Mouse (Mus musculus): ENCODE measurements around the gene Dnajb2.
"Not testable (repeated sequence)": the region's sequence is repeated elsewhere in the genome, so short reads cannot be mapped to it uniquely, and the experiment has no call there.

The Dnajb2 gene

DNA sequence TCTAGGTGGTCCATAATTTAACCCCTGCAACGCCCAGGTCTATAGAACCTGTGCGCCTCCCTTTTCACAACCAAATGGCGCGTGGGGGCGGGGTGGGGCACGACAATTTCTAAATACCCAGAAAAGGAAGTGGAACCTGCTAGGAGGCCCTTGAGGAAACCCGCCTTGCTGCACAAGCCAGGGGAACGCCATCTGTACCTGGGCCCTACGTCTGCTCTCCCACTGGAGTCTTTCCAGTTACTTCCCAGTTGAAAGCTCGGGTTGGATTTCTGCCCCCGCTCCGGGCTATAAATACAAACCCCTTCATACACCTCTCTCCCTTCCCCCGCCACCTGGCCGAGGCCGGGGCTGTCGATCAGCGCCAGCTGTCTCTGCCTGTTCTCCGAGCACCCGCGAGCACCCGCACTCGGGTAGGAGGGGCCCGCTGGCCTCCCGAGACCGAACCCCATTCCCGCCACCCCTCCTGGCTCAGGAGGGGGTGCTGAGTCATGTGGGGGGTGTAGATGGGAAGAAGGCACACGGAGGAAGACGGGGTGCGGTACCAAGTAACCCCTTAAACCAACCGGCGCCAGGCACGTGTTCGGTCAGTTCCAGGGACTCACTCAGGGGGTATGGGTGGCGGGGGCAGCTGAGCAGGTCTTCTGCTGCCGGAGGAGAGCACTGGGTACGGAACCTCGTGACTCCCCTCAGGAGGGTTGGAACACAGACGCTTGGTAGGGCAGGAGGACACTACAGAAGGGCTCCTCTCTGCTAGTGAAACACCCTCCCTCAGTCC lies 17.8 kb upstream of the Dnajb2 start:
- DNase-seq (ENCODE audit: extremely low spot score, low read depth, low spot score), result no peak

DNA sequence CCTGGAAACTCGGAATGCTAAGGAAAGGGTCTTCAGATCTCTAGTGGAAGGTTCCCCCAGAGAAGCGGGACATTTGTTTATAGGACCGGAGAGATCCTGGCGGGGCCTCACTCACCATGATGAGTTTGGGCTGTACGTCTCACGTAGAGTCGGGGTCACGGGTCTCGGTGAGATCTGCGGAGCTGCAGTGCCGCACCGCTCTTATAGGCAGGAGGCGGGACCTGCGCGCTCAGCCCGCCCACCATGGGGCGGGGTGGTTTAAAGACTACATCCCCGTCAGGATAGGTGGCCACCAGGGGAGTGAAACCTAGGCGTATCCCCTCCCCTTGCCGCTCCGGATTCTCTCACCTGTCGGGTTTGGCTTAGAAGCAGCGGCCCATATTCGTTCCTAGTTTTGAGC lies 17.1 kb upstream of the Dnajb2 start:
- DNase-seq (ENCODE audit: extremely low spot score, low read depth, low spot score), result no peak

DNA sequence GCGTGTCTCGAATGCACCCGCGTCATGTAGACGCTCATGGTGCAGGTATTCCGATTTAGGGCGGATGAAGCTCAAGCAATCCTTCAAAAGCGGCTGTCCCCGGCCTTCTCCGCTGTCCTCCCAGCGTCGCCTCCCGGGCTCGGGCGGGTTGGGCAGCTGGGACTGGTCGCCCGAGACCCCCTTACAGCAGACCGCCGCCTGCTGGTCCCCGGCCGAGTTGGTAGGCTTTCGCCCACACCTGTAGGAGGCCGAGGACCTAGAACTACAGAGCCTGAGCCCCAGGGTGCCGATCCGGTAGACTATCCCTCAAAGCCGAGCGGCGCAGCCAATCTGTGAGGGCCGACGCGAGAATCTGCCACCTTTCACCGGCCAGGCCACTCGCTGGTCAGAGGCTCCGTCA lies 16.7 kb upstream of the Dnajb2 start, which contains the start of gene Tuba4a:
TSS of gene Tuba4a (minus strand) at position 335 of the 400 bp plus-strand sequence.
- DNase-seq (ENCODE audit: extremely low spot score, low read depth, low spot score), result no peak

DNA sequence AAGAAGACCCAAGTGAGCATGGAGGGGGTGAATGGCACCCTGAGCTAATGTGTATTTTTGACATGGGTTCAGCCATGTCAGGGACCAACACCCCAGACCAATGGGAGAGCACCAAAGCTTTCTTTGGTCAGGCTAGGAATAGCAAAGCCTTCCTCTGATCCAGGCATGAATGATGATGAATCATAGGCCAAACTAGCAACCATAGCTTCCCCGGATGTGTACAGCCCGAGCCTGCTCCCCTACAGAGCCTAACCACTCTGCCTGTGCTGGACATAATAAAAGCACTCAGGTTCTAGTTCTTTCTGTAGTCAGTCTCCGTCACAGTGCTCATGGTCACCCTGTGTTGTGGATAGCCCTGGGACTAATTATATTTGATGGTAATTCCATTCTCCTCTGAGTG lies 14.7 kb upstream of the Dnajb2 start:
- no peak for DNase-seq (ENCODE audit: extremely low spot score, low read depth, low spot score)

GRCm38 (mm10) chr1:75222926-75223325 lies 13.3 kb upstream of the Dnajb2 start:
- no peak for DNase-seq (ENCODE audit: extremely low spot score, low read depth, low spot score)

- DNase-seq (ENCODE audit: extremely low spot score, low read depth, low spot score), result no peak
Observed at GRCm38 (mm10) chr1:75223532-75223931, 12.7 kb upstream of the Dnajb2 start.

DNA sequence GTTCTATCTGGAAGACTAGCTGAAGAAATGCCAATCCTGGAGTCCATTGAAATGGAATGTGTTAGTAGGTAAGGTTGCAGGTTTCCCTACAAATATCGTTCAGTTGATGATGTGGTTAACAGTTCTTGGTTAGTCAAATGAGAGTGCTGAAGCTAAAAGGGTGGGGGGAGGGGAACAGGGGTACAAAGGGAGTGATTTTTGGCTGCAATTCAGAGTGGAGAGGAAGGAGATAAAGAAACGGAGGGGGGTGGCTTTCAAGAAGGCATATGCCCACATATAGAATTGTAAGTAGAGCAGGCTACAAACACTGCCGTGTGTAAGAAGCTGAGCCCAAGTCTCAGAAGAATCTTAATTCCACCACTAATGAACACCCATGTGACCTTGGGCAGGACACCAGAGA lies 10.7 kb upstream of the Dnajb2 start:
- DNase-seq (ENCODE audit: extremely low spot score, low read depth, low spot score), result no peak

GRCm38 (mm10) chr1:75226138-75226537 lies 10.1 kb upstream of the Dnajb2 start:
- no peak for DNase-seq (ENCODE audit: extremely low spot score, low read depth, low spot score)

DNA sequence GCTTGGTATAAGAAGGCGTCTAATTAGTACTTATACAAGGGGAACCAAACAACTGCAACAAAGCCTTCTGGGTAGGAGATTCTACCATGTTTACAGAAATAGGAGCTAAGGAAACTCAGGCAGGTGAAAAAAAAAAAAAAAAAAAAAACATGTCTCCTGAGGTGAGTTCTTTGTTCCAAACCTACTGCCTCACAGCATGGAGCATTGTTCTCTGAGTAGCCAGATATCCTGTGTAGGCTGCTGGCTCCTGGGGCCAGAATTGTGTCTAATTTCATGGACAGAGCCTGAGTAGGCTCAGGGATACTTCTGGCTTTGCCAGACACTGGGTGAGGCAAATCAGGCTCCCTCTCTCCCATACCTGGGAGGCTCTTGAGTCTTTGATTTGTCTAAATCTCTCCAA lies 8.6 kb upstream of the Dnajb2 start:
- DNase-seq (ENCODE audit: extremely low spot score, low read depth, low spot score), result no peak

DNA sequence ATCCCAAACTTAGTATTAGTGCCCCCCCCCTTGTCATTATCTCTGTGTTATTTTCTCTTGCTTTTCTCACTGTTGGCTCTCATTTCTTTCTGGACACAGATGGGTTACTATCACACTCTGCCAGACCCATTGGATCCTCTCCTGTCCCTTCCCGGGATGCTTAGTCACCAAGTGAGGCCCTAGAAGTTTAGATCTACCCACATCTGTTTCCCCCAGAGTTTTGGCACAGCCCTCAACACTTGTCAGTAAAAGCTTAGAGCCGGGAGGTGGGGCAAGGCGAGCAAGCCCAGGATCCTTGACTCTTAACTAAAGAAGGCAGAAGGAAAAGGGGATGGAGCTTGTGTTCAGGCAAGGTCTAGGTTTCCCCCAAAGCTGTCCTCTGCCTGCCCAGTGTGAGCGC lies 7.0 kb upstream of the Dnajb2 start:
- no peak for DNase-seq (ENCODE audit: extremely low spot score, low read depth, low spot score)

DNA sequence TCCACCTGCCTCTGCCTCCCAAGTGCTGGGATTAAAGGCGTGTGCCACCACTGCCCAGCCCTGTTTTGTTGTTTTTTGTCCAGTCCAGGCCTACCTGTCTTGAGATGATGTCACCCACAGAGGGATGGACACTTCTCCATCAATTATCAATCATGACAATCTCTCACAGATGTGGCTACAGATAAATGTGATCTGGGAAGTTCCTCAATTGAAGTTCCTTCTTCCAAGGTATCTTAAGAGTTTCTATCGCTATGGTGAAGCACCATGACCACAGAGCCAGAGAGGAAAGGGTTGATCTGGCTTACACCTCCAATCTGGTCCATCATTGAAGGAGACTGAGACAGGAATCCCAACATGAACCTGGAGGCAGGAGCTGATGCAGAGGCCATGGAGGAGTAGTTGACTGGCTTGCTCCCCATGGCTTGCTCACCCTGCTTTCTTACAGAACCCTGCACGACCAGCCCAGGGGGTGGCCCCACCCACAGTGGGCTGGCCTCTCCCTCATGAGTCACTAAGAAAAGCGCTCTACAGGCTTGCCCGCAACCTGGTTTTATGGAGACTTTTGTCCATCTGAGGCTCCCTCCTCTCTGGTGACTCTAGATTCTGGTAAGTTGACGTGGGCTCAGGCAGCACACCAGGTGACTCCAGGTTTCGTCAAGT lies 5.7 kb upstream of the Dnajb2 start:
- no peak for DNase-seq (ENCODE audit: extremely low spot score, low read depth, low spot score)

- DNase-seq (ENCODE audit: extremely low spot score, low read depth, low spot score), result no peak
Observed at GRCm38 (mm10) chr1:75231224-75231623, 5.0 kb upstream of the Dnajb2 start.

DNA sequence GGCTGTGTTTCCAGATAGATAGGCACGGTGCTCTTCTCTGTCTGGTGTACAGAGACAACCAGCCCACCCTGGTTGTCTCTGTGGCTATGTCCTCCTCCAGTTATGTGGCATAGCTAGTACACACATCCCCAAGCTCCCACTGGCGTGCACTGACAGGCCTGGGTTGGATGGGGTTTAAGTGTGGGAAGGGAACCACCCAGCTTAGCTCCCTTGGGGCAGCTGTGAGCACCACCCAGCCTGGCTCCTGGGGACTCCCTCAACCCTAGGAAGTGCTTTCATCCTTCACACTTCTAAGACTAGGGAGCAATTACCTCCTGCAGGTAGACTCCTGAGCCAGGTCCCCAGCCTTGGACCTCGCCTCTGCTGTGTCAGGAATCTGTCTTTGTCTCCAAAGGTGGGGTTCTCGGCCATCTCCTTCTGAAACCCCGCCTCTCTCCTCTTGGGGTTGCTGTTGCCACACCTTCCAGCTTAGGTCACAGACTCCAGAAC lies 4.5 kb upstream of the Dnajb2 start, which contains the start of gene A630095N17Rik:
TSS of gene A630095N17Rik (minus strand) at position 439 of the 489 bp plus-strand sequence.
- DNase-seq (ENCODE audit: extremely low spot score, low read depth, low spot score), result no peak

GRCm38 (mm10) chr1:75232489-75232888 lies 3.7 kb upstream of the Dnajb2 start:
- DNase-seq (ENCODE audit: extremely low spot score, low read depth, low spot score), result not testable (repeated sequence)

- no peak for DNase-seq (ENCODE audit: extremely low spot score, low read depth, low spot score)
Observed at GRCm38 (mm10) chr1:75234606-75235005, 1.6 kb upstream of the Dnajb2 start.

DNA sequence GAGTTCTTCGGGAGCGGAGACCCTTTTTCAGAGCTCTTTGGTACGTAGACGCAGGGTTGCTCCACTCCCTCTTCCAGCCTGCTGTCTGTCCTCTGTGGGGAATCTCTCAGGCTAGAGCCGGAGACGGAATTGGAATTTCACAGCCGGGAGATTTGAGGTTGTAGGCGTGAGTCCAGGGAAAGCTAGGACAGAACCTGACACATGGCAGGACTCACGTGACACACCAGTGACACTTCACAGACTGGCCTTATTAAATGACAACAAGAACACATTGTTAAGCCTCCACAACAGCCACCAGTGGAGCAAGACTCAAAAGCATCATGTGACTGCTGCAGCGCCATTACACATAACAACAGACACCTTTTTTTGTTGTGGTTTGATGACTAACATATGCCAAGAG lies 3.4 kb downstream of the Dnajb2 start:
- no peak for DNase-seq (ENCODE audit: extremely low spot score, low read depth, low spot score)

DNA sequence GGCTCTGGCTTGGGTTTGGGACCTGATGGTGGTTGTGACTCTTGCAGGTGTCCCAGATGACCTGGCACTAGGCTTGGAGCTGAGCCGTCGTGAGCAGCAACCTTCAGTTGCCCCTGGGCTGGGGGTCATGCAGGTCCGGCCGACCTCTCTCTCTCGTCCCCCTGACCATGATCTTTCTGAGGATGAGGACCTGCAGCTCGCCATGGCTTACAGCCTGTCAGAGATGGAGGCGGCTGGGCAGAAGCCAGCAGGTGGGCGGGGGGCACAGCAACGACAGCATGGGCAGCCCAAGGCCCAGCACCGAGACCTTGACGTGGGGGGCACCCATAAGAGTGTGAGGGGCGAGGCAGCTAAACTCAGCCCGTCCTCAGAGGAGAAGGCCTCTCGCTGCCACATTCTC lies 7.2 kb downstream of the Dnajb2 start:
- DNase-seq (ENCODE audit: extremely low spot score, low read depth, low spot score), result no peak

DNA sequence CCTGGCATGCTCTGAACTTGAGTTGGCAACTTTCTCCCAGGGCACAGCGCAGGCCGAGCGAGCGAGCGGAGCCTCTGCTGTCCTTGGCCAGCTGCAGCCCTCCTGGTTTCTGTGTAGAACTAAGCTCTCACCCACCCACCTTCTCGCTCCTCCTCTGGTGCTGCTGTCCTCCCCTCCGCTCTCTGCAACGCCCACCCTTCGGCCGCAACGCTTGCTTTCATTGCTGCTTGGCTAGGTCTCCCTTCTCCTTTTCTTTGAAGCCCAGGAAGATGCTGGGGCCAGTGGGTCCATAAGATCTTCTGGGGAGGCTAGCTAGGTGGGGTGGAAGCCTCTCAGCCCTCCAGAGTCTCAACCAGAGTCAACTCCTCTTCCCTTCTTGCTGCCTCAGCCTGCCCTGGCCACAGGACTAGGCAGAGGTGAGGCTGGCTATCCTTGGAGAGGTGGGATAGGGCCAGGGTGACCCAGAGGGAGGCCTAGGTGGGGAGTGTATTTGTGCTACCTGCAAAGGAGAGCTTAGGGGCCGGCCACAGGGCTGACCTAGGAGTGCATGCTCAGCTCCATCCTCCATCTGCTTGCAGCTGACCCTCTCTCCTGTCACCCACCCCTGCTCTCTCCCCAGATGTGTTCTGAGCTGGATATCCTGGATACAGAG lies 8.1 kb downstream of the Dnajb2 start:
- DNase-seq (ENCODE audit: extremely low spot score, low read depth, low spot score), result no peak

DNA sequence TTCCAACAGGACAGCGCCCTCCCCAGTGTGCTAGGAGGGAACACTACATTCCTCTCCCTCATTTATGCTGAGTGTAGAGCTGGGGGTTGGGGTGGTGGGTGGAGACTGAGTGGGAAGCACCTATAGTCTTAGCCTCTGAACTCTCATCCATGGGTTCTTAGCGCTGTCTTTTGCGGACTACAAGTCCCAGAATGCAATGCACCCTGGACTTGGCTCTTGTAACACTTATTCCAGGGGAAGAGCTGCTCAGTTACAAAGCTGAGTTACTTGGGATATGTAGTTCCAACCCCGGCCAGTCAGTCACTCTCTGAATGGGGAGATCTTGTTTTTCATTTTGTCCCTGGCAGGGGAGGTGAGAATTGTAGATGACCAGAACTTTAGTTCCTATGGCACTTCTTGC lies 8.6 kb downstream of the Dnajb2 start:
- DNase-seq (ENCODE audit: extremely low spot score, low read depth, low spot score), result no peak

DNA sequence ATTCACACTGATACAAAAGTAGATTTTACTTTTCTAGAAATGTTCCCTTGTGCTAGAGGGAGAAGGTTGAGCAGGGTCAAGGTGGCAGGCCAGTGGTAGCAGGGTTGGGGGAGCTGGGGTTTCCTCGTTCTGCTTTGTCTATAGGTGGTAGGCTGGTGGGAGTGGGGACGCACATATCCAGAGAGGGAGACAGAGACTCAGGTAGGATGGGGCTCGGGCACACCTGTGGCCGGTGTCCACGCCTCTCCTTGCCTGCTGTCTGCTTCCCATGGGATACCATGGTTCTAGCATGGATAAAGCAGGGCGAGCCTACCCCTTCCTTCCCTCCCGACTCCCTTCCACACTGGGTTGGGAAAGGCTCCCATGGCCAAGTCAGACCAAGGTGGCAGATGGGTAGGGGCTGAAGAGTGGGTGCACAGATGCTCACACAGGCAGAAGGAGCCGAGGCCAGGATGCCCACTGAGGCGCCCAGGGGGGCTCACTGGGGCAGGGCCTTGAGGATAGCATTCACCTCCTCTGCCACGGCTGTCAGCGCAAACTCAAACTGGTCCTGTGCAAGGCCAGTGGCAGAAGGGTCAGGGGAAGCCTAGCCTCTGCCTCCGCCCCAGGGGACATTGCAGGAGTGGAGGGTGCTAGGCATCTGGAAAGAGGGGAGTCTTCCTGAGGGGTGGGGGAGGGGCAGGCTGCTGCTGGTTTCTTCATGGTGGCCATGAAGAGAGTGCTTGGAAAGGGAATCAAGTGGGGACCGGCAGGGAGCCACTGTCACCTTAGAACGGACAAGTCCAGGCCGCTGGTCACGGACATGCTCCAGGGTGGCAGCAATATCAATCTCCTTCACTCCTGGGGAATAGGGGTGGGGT lies 11.1 kb downstream of the Dnajb2 start:
- no peak for DNase-seq (ENCODE audit: extremely low spot score, low read depth, low spot score)

Data from hindlimb bud, embryonic 11.5 days (tissue).